In genomic region chr8:111743101-111743791, GRCm38 (mm10) we compare ENCODE assay signal across 8 mouse cellular contexts. TPM values are rescaled to one million over a fixed set of nuclear protein-coding genes. Genes with fewer than 3 reads are reported as not detected.
DNase-seq lines count a peak whose midpoint lies in the region; ATAC-seq lines count a peak whose summit lies in the region.

No protein-coding gene starts in this region.

- peak overlapping the region; percentile 97 for H3K4me3 ChIP-seq in limb, embryonic 13.5 days
- H3K4me3 ChIP-seq in stomach, embryonic 14.5 days (ENCODE audit: low read depth, low read length), result peak overlapping the region; percentile 95

- peak; percentile 96 for DNase-seq in heart, adult 11 months
- no peak for DNase-seq in heart, postnatal 36 days
- peak; percentile 65 for DNase-seq in NIH3T3 (ENCODE audit: low read depth)
- peak; percentile 37 for DNase-seq in forelimb bud, embryonic 11.5 days (ENCODE audit: low read depth, low spot score)
- DNase-seq in urinary bladder, postnatal 4 days (ENCODE audit: low spot score in 2 of 2), result no peak
- no peak for DNase-seq in right cerebral cortex, postnatal 25 days

- H3K9me3 ChIP-seq in limb, embryonic 13.5 days, result no peaks in the 10 kb centered on the region
- no peaks in the 10 kb centered on the region for H3K9me3 ChIP-seq in stomach, embryonic 14.5 days (ENCODE audit: control insufficient read depth, low read depth, low read length)

- under 1% methylated on average over 43 of the region's 44 CpGs for WGBS in limb, embryonic 13.5 days
- WGBS in stomach, embryonic 14.5 days, result under 1% methylated on average over 40 of the region's 44 CpGs

- H3K9ac ChIP-seq in limb, embryonic 13.5 days, result peak overlapping the region; percentile 94
- H3K9ac ChIP-seq in stomach, embryonic 14.5 days (replicated peaks; ENCODE audit: low read depth, low read length), result peak overlapping the region; percentile 86

- intact Hi-C loops in heart, postnatal 36 days (cut with DNase I), result loop anchor here (2.0 kb wide), 2 partner anchors 16 to 26 kb away; no protein-coding TSS in a partner anchor

- peak overlapping the region; percentile 83 for H3K4me2 ChIP-seq in limb, embryonic 13.5 days (replicated peaks)
- H3K4me2 ChIP-seq in stomach, embryonic 14.5 days (replicated peaks; ENCODE audit: low read depth, low read length), result peak overlapping the region; percentile 87

- H3K27me3 ChIP-seq in limb, embryonic 13.5 days, result no peaks in the 10 kb centered on the region
- no peaks in the 10 kb centered on the region for H3K27me3 ChIP-seq in stomach, embryonic 14.5 days (ENCODE audit: control insufficient read depth, insufficient read depth, low read length)

- peaks cover 66% of the 10 kb centered on the region for H3K4me1 ChIP-seq in limb, embryonic 13.5 days
- H3K4me1 ChIP-seq in stomach, embryonic 14.5 days (ENCODE audit: control insufficient read depth, insufficient read depth, low read length), result peaks cover 58% of the 10 kb centered on the region

- peaks cover 10% of the 10 kb centered on the region; the same call in 1 of the 2 replicates for H3K36me3 ChIP-seq in limb, embryonic 13.5 days
- no peaks in the 10 kb centered on the region for H3K36me3 ChIP-seq in stomach, embryonic 14.5 days (ENCODE audit: control insufficient read depth, insufficient read depth, low read length)

- H3K27ac ChIP-seq in limb, embryonic 13.5 days, result peak overlapping the region; percentile 78
- H3K27ac ChIP-seq in stomach, embryonic 14.5 days (ENCODE audit: low read length), result peak overlapping the region; percentile 72; the same call in 1 of the 2 replicates

- ATAC-seq in limb, embryonic 13.5 days (ENCODE audit: low FRiP score, low read depth), result peak; percentile 34
- ATAC-seq in stomach, embryonic 14.5 days (ENCODE audit: insufficient number of reproducible peaks, insufficient read depth, low FRiP score, low read depth), result peak; percentile 1; the same call in 1 of the 2 replicates

RNA-seq across cellular contexts. Expression of gene Bcar1, which starts 0.4 kb away (rescaled TPM):
- 10 to 100 TPM; 18.8 to 19.1 TPM for total RNA-seq in heart, postnatal 36 days (2021)
- 41.7 and 41.8 TPM in 2 replicates for polyA plus RNA-seq in limb, embryonic 13.5 days (2015; fragmentation: Nextera tagmentation; extraction: Ambion mirVana)
- polyA plus RNA-seq in stomach, embryonic 14.5 days (2014; fragmentation: Nextera tagmentation; extraction: Ambion mirVana), result 43.5 and 46.5 TPM in 2 replicates

RNA-seq across cellular contexts. Expression of gene Ctrb1, which starts 52.4 kb away (rescaled TPM):
- total RNA-seq in heart, postnatal 36 days (2021), result not detected
- polyA plus RNA-seq in limb, embryonic 13.5 days (2015; fragmentation: Nextera tagmentation; extraction: Ambion mirVana), result 0.89 and 3.1 TPM in 2 replicates
- polyA plus RNA-seq in stomach, embryonic 14.5 days (2014; fragmentation: Nextera tagmentation; extraction: Ambion mirVana), result 201 TPM in 1 of 2 replicates, not detected in the other

Comparison
In these comparisons a context has a peak if more than half of its experiments do, and no peak if none do; other contexts are left out.
1. DNase-seq: peak in heart, adult 11 months (single experiment), NIH3T3 (single experiment) and forelimb bud, embryonic 11.5 days (single experiment); none in heart, postnatal 36 days (0 of 2), urinary bladder, postnatal 4 days (0 of 2) and right cerebral cortex, postnatal 25 days (single experiment).